Mouse (Mus musculus) limb, embryonic 14.5 days (tissue): ENCODE data around the gene Ripk3. TPM values are rescaled to one million over a fixed set of nuclear protein-coding genes. Genes with fewer than 3 reads are reported as not detected.
A peak's percentile ranks its signal among the peaks of the same experiment; 100 is the strongest.

Experiments used
- ATAC-seq: fragments of 200-750 bp; cut with Nextera tagmentation; 2 replicates; pipeline ENCODE4 v1.8.0; 2017; ENCODE audit warnings: low read depth, moderate number of reproducible peaks, moderate TSS enrichment; ENCODE audit not compliant: low FRiP score
- DNase-seq: peaks from one replicate; pipeline ENCODE4 v3.0.0-alpha.2; 2015; ENCODE audit warnings: low spot score
- H3K27ac ChIP-seq: fragments of 300-500 bp; sonication (generic); replicated peaks from 2 replicates; pipeline ENCODE4 v1.5.1; 2014; ENCODE audit warnings: low read depth, mild to moderate bottlenecking, low read length, moderate library complexity, mixed read lengths
- H3K27me3 ChIP-seq: fragments of 300-500 bp; sonication (generic); 2 replicates; pipeline ENCODE4 v1.6.1; 2014; ENCODE audit warnings: low read length, mixed read lengths; ENCODE audit not compliant: control insufficient read depth, insufficient read depth
- H3K36me3 ChIP-seq: fragments of 300-500 bp; sonication (generic); 2 replicates; pipeline ENCODE4 v1.6.1; 2014; ENCODE audit warnings: mild to moderate bottlenecking, low read length, moderate library complexity, mixed read lengths; ENCODE audit not compliant: control insufficient read depth, insufficient read depth
- H3K4me1 ChIP-seq: fragments of 300-500 bp; sonication (generic); 2 replicates; pipeline ENCODE4 v1.6.1; 2014; ENCODE audit warnings: antibody characterized with exemption, low read length, mixed read lengths; ENCODE audit not compliant: control insufficient read depth, insufficient read depth
- H3K4me2 ChIP-seq: fragments of 300-500 bp; sonication (generic); replicated peaks from 2 replicates; pipeline ENCODE4 v1.6.1; 2014; ENCODE audit warnings: low read depth, mild to moderate bottlenecking, low read length, moderate library complexity; ENCODE audit not compliant: severe bottlenecking
- H3K4me3 ChIP-seq: fragments of 300-500 bp; sonication (generic); replicated peaks from 2 replicates; pipeline ENCODE4 v1.5.1; 2014; ENCODE audit warnings: low read length
- H3K9ac ChIP-seq: fragments of 300-500 bp; sonication (generic); 2 replicates; pipeline ENCODE4 v1.6.1; 2014; ENCODE audit warnings: mild to moderate bottlenecking, low read depth, low read length, moderate library complexity; ENCODE audit not compliant: severe bottlenecking
- H3K9me3 ChIP-seq: fragments of 300-500 bp; sonication (generic); 2 replicates; pipeline ENCODE4 v1.6.1; 2016; ENCODE audit warnings: low read length; ENCODE audit not compliant: control insufficient read depth
- POLR2A ChIP-seq: fragments of 200-500 bp; IDR thresholded peaks from 2 replicates; pipeline ENCODE4 v1.8.0; 2012; ENCODE audit warnings: inconsistent platforms, mild to moderate bottlenecking, moderate library complexity, borderline replicate concordance; ENCODE audit not compliant: insufficient read depth, insufficient read length; ENCODE audit errors: extremely low read depth
- WGBS: fragments of 180-500 bp; shearing (Covaris S2); extraction: QIAGEN DNeasy Blood & Tissue Kit; methylation state at CpG from one replicate; pipeline ENCODE4 v1.1.7; 2014; 5-methylcytosine and 5-hydroxymethylcytosine counted together
- polyA plus RNA-seq, 2 experiments: library from polyadenylated mRNA; depleted of rRNA in 1 of 2; stranded (reverse) in 1 of 2; unstranded in 1 of 2; fragments of >200 nt; fragmentation: Nextera tagmentation in 1 of 2; extraction: Ambion mirVana in 1 of 2; gene quantifications; 2 replicates each; pipeline versions ENCODE4 v1.2.1 to v1.2.3; 2012 to 2014

Ripk3 gene
- polyA plus RNA-seq, 2 experiments: 30.5 to 35.9 TPM

- Histone ChIP-seq H3K9ac (no peak overlapping the region), H3K36me3 (peaks cover 84% of the 10 kb centered on the region), H3K9me3 (no peaks in the 10 kb centered on the region), H3K4me3 (no peak overlapping the region), H3K4me2 (no peak overlapping the region), H3K27me3 (no peaks in the 10 kb centered on the region), H3K4me1 (peaks cover 20% of the 10 kb centered on the region), H3K27ac (no peak overlapping the region)
- ATAC-seq: no peak
- DNase-seq: no peak
- WGBS: 90% methylated on average over 16 of the region's 16 CpGs
- no peak for TF ChIP-seq POLR2A
Measured at GRCm38 (mm10) chr14:55829854-55830253, 41.2 kb upstream of the Ripk3 start.

- no peak for DNase-seq
- Histone ChIP-seq H3K4me1 (peaks cover 22% of the 10 kb centered on the region), H3K27ac (no peak overlapping the region), H3K36me3 (peaks cover 76% of the 10 kb centered on the region), H3K4me3 (no peak overlapping the region), H3K4me2 (peak overlapping the region; percentile 15; the same call in 1 of the 2 replicates), H3K9me3 (no peaks in the 10 kb centered on the region), H3K27me3 (no peaks in the 10 kb centered on the region), H3K9ac (no peak overlapping the region)
- WGBS: 51% methylated on average over 3 of the region's 3 CpGs
- no peak for TF ChIP-seq POLR2A
- no peak for ATAC-seq
Measured at GRCm38 (mm10) chr14:55828716-55829263, 40.1 kb upstream of the Ripk3 start.

- H3K9ac ChIP-seq: peak overlapping the region; percentile 97
- no peaks in the 10 kb centered on the region for H3K9me3 ChIP-seq
- DNase-seq (no peak), ATAC-seq (no peak)
- peaks cover 56% of the 10 kb centered on the region for H3K36me3 ChIP-seq
- peak overlapping the region; percentile 58; the same call in 1 of the 2 replicates for H3K27ac ChIP-seq
- H3K4me1 ChIP-seq: peaks cover 22% of the 10 kb centered on the region
- no peaks in the 10 kb centered on the region for H3K27me3 ChIP-seq
- H3K4me2 ChIP-seq: peak overlapping the region; percentile 94
- peak overlapping the region; percentile 96 for H3K4me3 ChIP-seq
- 6% methylated on average over 41 of the region's 41 CpGs for WGBS
- TF ChIP-seq POLR2A: no peak
Measured at GRCm38 (mm10) chr14:55826551-55827340, 38.1 kb upstream of the Ripk3 start.

GRCm38 (mm10) chr14:55826142-55826541 is 37.5 kb upstream of the Ripk3 start:
- H3K27ac ChIP-seq: peak overlapping the region; percentile 96
- WGBS: under 1% methylated on average over 15 of the region's 15 CpGs
- peak overlapping the region; percentile 97 for H3K9ac ChIP-seq
- H3K4me1 ChIP-seq: peaks cover 22% of the 10 kb centered on the region
- peak overlapping the region; percentile 94 for H3K4me2 ChIP-seq
- no peaks in the 10 kb centered on the region for H3K27me3 ChIP-seq
- peaks cover 50% of the 10 kb centered on the region for H3K36me3 ChIP-seq
- H3K9me3 ChIP-seq: no peaks in the 10 kb centered on the region
- peak overlapping the region; percentile 96 for H3K4me3 ChIP-seq
- no peak for ATAC-seq
- no peak for DNase-seq
- TF ChIP-seq POLR2A: no peak

- ATAC-seq (peak; percentile 14; the same call in 1 of the 2 replicates), DNase-seq (peak; percentile 84)
- Histone ChIP-seq H3K27ac (peak overlapping the region; percentile 96), H3K27me3 (no peaks in the 10 kb centered on the region), H3K4me1 (peaks cover 22% of the 10 kb centered on the region), H3K9ac (peak overlapping the region; percentile 97), H3K4me2 (peak overlapping the region; percentile 94), H3K36me3 (peaks cover 43% of the 10 kb centered on the region), H3K4me3 (peak overlapping the region; percentile 96), H3K9me3 (no peaks in the 10 kb centered on the region)
- no peak for TF ChIP-seq POLR2A
- 1% methylated on average over 16 of the region's 37 CpGs for WGBS
Measured at GRCm38 (mm10) chr14:55825216-55826051, 36.8 kb upstream of the Ripk3 start.
